Mouse (Mus musculus) G1E-ER4 (cell line): ENCODE results near the gene Psmd12. TPM values are rescaled to one million over a fixed set of nuclear protein-coding genes. Genes with fewer than 3 reads are reported as not detected.

ENCODE experiments used
- GATA1 ChIP-seq: IDR thresholded peaks from one replicate; pipeline ENCODE4 v1.8.0; 2012; ENCODE audit warnings: low read length, inconsistent platforms
- polyA plus RNA-seq: library from polyadenylated mRNA; stranded (reverse); fragments of >175 nt; gene quantifications from 2 replicates; pipeline ENCODE4 v1.2.3, GENCODE M21; 2012

The Psmd12 gene
- polyA plus RNA-seq, 1 experiment, result 55.8 TPM

DNA sequence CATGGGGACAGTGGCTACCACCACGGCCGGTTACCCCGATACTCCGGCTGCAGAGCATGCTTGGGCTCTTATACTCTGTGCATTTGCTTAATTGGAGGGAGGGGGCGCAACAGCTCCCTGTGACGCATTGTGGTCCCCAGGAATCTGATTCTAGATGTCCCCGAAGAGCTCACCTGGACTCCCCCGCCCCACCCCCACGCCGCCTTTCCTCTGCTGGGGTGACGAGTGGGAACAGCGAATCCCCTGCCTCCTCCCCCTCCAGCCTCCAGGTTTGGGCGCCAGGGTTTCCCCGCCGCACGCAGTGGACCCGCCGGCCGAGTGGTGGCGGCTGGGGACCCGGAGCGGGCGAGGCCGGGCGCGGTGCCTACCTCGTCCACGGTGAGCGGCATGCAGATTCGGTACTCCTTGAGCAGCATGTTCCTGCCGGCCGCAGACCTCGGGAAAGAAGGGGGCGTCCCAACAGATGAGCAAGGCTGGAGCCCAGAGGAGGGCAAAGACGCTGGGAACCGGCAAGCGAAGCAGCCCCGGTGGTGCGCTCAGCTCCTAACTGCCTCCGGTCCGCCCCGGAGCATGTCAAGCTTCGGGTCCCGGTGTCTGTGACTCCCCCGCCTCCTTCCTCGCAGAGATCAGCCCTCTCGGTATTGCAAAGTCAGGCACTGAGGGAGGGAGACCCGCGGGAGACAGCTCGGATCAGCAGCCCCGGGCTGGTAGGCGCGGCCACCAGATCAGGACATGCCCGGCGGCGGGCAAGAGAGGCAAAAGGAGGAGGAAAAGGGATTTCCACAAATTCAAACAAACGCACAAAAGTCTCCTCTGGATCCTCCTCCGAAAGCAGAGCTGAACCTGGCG, 9.5 kb upstream of the Psmd12 start:
- no peak for TF ChIP-seq GATA1

DNA sequence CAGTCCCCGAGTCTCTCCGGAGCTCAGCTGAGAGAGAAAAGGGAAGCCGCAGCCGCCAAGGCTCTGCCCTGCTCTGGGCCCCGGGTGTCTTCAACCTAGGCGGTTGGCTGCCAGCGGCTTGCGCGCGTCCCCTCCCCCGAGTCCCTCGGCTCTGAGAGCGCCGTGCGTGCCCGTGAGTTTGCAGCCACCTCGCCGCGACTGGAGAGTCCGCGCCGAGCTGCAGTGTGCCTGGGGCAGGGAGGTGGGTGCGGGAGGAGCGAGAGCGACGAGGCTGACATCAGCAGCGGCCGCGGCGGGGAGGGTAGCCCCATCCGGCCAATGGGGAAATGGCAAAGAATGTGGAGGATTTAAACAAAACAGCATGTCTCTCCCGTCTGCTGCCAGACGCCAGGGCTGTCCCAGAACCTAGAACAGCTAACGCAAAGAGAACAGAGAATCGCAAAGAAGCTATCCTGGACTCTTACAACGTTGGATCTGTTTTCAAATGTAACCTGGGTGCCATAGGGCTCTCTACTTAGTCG, 8.7 kb upstream of the Psmd12 start, which contains the start of gene Pitpnc1:
Gene Pitpnc1, minus strand, starts transcription at position 179 of the 521 bp plus-strand sequence.
- no peak for TF ChIP-seq GATA1

DNA sequence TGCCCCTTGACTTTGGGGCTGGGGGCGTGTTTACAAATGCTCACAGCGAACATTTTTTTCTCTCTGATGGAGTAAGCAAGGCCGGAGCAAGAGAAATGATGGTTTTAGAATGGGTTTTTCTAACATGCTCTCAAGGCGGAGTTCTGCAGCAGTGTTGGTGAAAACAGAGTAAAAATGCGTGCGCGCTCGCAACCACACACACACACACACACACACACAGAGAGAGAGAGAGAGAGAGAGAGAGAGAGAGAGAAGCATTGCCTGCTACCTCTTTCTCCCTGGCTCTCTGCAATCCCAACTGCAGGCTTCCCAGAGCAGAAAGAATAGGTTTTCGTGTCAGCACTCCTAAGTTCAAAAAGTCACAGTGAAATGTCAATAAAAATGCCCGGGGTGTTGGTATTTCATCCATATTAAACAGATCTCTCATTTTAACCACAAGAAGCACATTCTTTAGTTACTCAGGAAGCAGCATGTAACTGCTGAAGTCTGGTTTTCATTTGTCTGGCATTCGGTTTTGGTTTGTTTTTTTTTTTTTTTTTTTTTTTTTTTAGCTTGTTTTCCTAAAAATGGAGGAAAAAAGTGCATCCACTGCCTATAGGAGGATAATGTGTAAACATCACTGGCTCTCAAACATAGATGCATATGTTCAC, 8.1 kb upstream of the Psmd12 start:
- TF ChIP-seq GATA1, result no peak

- TF ChIP-seq GATA1, result no peak
Observed at GRCm38 (mm10) chr11:107472304-107472703, 7.0 kb upstream of the Psmd12 start.

DNA sequence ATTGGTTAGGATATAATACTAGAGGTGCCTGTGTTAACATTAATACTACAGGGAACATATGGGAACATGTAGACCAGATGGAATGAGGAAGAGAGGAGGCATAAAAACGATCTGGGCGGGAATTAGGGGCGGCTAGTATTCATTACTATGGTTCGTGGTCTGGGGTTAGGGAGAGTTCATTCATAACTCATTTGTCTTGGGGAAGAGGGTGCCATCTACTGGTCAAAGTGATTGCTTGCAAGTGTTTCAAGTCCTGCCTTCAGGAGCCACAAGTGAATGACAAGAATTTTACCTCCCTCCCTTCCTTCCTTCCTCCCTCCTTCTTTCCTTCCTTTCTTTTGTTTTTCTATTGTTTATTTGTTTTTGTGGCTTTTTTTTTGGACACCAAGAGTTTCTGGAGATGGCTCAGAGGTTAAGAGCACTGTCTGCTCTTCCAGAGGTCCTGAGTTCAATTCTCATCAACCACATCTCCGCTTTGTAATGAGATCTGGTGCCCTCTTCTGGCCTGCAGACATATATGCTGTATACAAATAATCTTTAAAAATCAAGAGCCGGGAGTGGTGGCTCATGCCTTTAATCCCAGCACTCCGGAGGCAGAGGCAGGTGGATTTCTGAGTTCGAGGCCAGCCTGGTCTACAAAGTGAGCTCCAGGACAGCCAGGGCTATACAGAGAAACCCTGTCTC, 6.0 kb upstream of the Psmd12 start:
- no peak for TF ChIP-seq GATA1

DNA sequence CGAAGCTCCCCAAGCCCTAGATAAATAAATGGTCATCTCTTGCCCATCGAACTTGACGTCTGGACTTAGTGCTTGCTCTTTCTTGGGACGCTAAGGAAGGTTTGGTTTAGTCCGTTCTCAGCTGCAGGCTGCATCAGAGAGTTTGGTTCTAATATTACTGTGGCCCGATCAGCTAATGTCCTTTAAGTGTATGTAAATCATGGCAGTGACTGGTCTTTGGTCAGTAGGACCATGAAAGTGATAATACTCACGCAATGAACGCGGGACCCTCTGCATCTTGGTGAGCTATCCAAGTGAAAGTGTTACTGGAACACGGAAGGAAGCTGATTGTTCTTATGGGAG, 549 bp downstream of the Psmd12 start:
- no peak for TF ChIP-seq GATA1

DNA sequence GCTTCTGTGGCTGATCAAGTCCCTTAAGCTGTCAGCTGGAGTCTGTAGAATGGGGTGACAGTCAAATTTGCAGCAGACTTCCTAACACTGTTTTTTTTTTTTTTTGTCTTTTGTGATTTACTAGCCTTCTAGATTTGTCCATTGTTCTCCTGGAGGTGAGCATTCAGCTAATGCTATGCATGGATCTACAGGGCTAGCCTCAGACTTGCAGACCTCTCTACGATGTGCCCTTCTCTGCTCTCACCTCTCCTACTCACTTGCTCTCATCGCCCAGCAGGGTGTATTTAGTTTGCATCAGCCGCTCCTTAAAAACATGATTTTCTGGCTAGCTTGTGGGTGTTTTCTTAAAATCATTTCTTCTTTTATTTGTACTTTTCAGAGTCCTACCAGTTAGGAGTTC, 5.1 kb downstream of the Psmd12 start:
- TF ChIP-seq GATA1, result no peak

DNA sequence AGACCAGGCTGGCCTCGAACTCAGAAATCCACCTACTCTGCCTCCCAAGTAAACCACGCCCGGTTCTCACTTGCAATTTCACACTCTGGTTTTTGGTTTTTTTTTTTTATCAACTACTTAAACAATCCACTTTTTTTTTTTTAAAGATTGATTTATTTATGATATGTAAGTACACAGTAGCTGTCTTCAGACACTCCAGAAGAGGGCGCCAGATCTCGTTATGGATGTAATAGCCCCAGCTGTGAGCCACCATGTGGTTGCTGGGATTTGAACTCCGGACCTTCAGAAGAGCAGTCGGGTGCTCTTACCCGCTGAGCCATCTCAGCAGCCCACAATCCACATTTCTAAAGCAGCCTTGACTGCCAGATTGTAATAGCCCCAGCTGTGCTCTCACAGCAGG, 23.5 kb downstream of the Psmd12 start:
- TF ChIP-seq GATA1, result no peak

GRCm38 (mm10) chr11:107506260-107506659, 27.0 kb downstream of the Psmd12 start:
- no peak for TF ChIP-seq GATA1

- no peak for TF ChIP-seq GATA1
Observed at GRCm38 (mm10) chr11:107509631-107510338, 30.5 kb downstream of the Psmd12 start.

DNA sequence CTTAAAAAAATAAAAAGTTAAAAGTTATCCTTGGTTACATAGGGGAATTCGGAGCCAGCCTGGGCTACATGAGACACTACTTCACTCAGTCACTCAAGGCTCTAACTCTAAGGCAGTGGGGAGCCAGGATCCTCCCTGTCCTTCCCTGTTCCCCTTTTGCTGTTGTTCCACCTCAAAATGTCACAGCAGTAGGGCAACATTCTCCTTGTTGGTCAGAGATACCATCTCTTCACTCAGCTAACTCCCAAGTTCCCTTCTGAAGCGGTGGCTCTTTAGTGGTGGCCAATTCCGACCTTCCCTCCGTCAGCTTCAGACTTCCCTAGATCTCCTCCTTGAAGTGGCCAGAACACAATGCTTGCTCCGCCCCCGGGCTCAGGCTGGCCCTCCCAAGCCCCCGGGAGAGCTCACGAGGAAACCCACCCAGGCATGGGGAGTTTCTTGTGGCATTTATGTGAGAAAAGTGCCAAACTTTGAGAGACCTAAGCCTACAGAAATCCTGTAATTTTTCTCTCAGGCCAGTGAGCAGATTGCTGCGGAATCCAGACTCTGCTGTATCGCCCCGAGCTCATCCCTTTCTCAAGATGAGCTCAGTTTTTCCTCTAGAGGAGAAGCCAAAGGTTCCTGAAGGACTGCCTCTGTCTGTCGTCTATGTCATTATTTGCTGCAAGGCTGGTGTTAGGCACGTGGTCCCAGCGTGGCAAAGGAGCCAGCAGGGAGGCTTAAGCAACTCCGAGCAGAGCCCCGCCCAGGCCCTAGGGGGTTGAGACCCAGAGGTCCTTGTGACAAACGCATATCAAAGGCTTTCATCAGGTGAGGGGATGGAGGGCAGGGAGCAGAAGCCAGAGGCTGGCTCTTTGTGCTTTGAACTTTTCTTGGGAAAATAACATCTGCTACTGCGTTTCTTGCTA, 31.3 kb downstream of the Psmd12 start:
- no peak for TF ChIP-seq GATA1

DNA sequence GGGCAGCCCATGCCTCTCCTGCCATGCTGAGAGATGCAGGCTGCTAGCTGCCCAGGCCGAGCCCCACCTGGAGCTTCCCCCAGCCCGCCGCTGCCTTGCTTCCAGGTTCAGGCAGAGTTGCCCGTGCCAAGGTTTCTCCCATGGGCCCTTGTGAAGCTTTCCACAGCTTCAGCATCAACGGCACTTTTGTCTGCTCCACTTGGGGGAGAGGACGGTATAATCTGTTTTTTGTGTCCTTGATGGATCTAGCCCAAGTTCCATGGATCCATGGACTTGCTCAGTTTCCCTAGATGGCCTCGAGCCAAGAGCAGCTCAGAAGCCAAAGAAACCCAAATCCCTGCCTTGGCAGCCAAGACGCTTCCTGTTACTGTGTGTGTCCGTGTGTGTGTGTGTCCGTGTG, 33.8 kb downstream of the Psmd12 start:
- no peak for TF ChIP-seq GATA1

GRCm38 (mm10) chr11:107516387-107516786, 37.1 kb downstream of the Psmd12 start:
- TF ChIP-seq GATA1, result no peak

- no peak for TF ChIP-seq GATA1
Observed at GRCm38 (mm10) chr11:107518645-107519429, 39.6 kb downstream of the Psmd12 start.
